Mouse (Mus musculus) forebrain, embryonic 10.5 days (tissue): ENCODE measurements around the gene Olfr872. TPM values are rescaled to one million over a fixed set of nuclear protein-coding genes. Genes with fewer than 3 reads are reported as not detected.
"Not testable (repeated sequence)": the region's sequence is repeated elsewhere in the genome, so short reads cannot be mapped to it uniquely, and the experiment has no call there.

Source experiments
- DNase-seq: peaks from one replicate; pipeline ENCODE4 v3.0.0-alpha.2; 2017; ENCODE audit warnings: low spot score; ENCODE audit errors: extremely low spot score
- H3K27ac ChIP-seq: fragments of 300-500 bp; sonication (generic); 2 replicates; pipeline ENCODE4 v1.5.1; 2016; ENCODE audit warnings: mild to moderate bottlenecking
- H3K27me3 ChIP-seq: fragments of 300-500 bp; sonication (generic); 2 replicates; pipeline ENCODE4 v1.6.1; 2016; ENCODE audit warnings: mild to moderate bottlenecking; ENCODE audit not compliant: poor library complexity, severe bottlenecking
- H3K36me3 ChIP-seq: fragments of 300-500 bp; sonication (generic); replicated peaks from 2 replicates; pipeline ENCODE4 v1.6.1; 2016; ENCODE audit warnings: mild to moderate bottlenecking, moderate library complexity
- H3K4me1 ChIP-seq: fragments of 300-500 bp; sonication (generic); 2 replicates; pipeline ENCODE4 v1.6.1; 2016
- H3K4me3 ChIP-seq: fragments of 300-500 bp; sonication (generic); 2 replicates; pipeline ENCODE4 v1.5.1; 2016; ENCODE audit warnings: mild to moderate bottlenecking, moderate library complexity
- H3K9me3 ChIP-seq: fragments of 300-500 bp; sonication (generic); 2 replicates; pipeline ENCODE4 v1.6.1; 2016; ENCODE audit warnings: mild to moderate bottlenecking, moderate library complexity
- WGBS: fragments of 180-500 bp; shearing (Covaris S2); methylation state at CpG from one replicate; pipeline ENCODE4 v1.1.7; 2016; 5-methylcytosine and 5-hydroxymethylcytosine counted together
- polyA plus RNA-seq: library from polyadenylated mRNA; unstranded; fragments of >200 nt; fragmentation: Nextera tagmentation; extraction: Ambion mirVana; gene quantifications from 2 replicates; pipeline ENCODE4 v1.2.1, GENCODE M21; 2016

Gene Olfr872
- not detected in 2 replicates for polyA plus RNA-seq

DNA sequence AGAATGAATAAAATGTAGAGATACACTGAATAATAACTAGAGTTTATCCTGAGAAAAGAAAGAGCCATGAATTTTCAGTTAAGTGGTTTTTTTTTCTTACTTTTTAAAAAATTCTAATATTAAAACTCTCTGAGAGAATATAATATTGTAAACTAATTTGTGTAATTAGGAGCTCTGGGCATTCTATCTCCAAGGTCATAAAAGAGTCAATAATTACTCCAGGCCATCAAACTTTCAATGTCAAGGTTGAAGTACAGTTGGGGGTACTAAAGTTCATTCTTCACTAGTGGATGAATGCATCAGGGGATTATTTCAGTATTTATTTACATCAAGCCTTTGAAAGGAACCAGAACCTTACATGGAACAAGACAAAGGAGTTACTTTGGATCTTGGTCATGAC, at the start of gene Olfr872:
TSS of gene Olfr872 (plus strand) at position 301 of the 400 bp plus-strand sequence.
- Histone ChIP-seq H3K27ac (no peak within 1 kb of the TSS), H3K27me3 (no peaks in the 10 kb centered on the region), H3K4me3 (no peak within 1 kb of the TSS), H3K9me3 (peaks cover 9% of the 10 kb centered on the region; the same call in 1 of the 2 replicates), H3K4me1 (no peaks in the 10 kb centered on the region), H3K36me3 (no peaks in the 10 kb centered on the region)
- no peak for DNase-seq

DNA sequence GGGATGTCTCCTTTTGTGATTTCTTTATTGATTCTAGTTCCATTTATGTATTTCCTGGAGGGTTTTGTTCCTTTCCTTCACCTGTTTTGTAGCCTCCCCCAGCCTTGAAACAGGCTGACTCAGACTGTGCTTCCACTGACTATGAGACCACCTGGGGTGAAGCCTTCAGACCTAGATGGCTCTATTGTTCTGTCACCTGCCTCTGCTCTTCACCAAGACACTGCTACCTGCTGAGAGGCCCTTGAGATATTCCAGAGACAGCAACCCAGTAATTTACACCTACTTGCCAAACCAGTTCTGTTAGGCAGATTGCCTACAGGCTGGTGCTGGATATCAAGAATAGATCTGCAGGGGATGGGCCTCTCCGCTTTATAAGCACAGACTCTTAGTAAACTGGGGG, 34.8 kb upstream of the Olfr872 start:
- H3K4me3 ChIP-seq: no peak overlapping the region
- H3K27ac ChIP-seq: no peak overlapping the region
- WGBS: 75% methylated on average over 1 of the region's 1 CpGs
- peaks cover 32% of the 10 kb centered on the region for H3K9me3 ChIP-seq
- no peaks in the 10 kb centered on the region for H3K27me3 ChIP-seq
- no peaks in the 10 kb centered on the region for H3K4me1 ChIP-seq
- no peaks in the 10 kb centered on the region for H3K36me3 ChIP-seq
- DNase-seq: no peak

- WGBS: 85% methylated on average over 7 of the region's 7 CpGs
- DNase-seq, H3K36me3 ChIP-seq, H3K27ac ChIP-seq, H3K4me3 ChIP-seq, H3K27me3 ChIP-seq, H3K4me1 ChIP-seq: not testable (repeated sequence)
- H3K9me3 ChIP-seq: peaks cover 38% of the 10 kb centered on the region
Measured at GRCm38 (mm10) chr9:20203413-20203984, 33.4 kb upstream of the Olfr872 start.

- no peak for DNase-seq
- Histone ChIP-seq H3K36me3 (no peaks in the 10 kb centered on the region), H3K27ac (no peak overlapping the region), H3K4me3 (no peak overlapping the region), H3K9me3 (peaks cover 19% of the 10 kb centered on the region; the same call in 1 of the 2 replicates), H3K27me3 (no peaks in the 10 kb centered on the region), H3K4me1 (no peaks in the 10 kb centered on the region)
- WGBS: 67% methylated on average over 1 of the region's 1 CpGs
Measured at GRCm38 (mm10) chr9:20210812-20211211, 26.1 kb upstream of the Olfr872 start.

- DNase-seq: no peak
- Histone ChIP-seq H3K36me3 (no peaks in the 10 kb centered on the region), H3K27ac (no peak overlapping the region), H3K9me3 (peaks cover 22% of the 10 kb centered on the region; the same call in 1 of the 2 replicates), H3K27me3 (no peaks in the 10 kb centered on the region), H3K4me1 (no peaks in the 10 kb centered on the region), H3K4me3 (no peak overlapping the region)
- 84% methylated on average over 2 of the region's 2 CpGs for WGBS
Measured at GRCm38 (mm10) chr9:20211477-20211876, 25.4 kb upstream of the Olfr872 start.

- Histone ChIP-seq H3K27me3 (no peaks in the 10 kb centered on the region), H3K4me3 (no peak within 1 kb of the TSS), H3K9me3 (peaks cover 23% of the 10 kb centered on the region; the same call in 1 of the 2 replicates), H3K4me1 (no peaks in the 10 kb centered on the region), H3K27ac (no peak within 1 kb of the TSS), H3K36me3 (no peaks in the 10 kb centered on the region)
- DNase-seq: no peak
Measured at GRCm38 (mm10) chr9:20211907-20212306, 25.0 kb upstream of the Olfr872 start, which contains the start of gene Olfr871. TSS of gene Olfr871 (plus strand) at chr9:20212207.

- Histone ChIP-seq H3K36me3 (no peaks in the 10 kb centered on the region), H3K27ac (no peak overlapping the region), H3K4me3 (no peak overlapping the region), H3K9me3 (peaks cover 9% of the 10 kb centered on the region; the same call in 1 of the 2 replicates), H3K4me1 (no peaks in the 10 kb centered on the region), H3K27me3 (no peaks in the 10 kb centered on the region)
- DNase-seq: no peak
- 81% methylated on average over 2 of the region's 2 CpGs for WGBS
Measured at GRCm38 (mm10) chr9:20237378-20237777, 459 bp downstream of the Olfr872 start.

DNA sequence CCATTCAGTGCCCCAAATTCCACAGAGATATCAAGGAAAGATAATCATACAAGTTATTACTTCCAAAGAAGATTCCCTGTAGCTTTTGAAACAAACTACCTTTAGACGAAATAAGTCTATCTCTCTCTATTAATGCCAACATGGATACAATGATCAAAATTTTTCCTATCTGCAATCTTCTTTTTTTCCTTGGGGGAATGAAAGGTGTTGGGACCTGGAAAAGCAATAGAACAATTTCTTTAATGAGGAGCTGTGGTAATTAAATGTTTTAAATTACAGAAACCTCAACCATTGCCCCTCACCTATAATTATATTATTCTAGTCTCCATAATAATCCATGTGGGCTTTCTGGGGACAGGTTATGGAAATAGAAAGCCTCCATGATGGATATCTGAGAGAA, 45.1 kb downstream of the Olfr872 start, which contains the start of gene Olfr39:
TSS of gene Olfr39 (plus strand) at position 301 of the 400 bp plus-strand sequence.
- Histone ChIP-seq H3K4me3 (no peak within 1 kb of the TSS), H3K27me3 (no peaks in the 10 kb centered on the region), H3K9me3 (peaks cover 5% of the 10 kb centered on the region; the same call in 1 of the 2 replicates), H3K36me3 (no peaks in the 10 kb centered on the region), H3K27ac (no peak within 1 kb of the TSS), H3K4me1 (no peaks in the 10 kb centered on the region)
- 83% methylated on average over 1 of the region's 1 CpGs for WGBS
- no peak for DNase-seq

DNA sequence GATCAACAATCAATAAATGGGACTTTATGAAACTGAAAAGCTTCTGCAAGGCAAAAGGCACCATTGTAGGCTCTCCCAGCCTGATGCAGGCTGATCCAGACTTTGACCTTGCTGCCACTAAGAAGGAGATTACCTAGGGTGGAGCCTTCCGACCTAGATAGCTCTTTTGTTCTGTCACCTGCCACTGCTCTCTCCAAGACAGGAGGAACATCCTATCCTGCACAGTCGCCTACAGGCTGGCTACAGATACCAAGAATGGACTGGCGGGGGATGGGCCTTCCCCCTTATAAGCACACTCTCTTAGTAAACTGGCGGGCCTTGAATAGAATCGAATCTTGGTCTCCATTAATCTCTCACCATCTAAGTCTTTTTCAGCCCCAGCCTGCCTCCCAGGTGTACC, 58.6 kb downstream of the Olfr872 start:
- 86% methylated on average over 5 of the region's 5 CpGs for WGBS

GRCm38 (mm10) chr9:20298232-20298631, 61.3 kb downstream of the Olfr872 start, which contains the start of gene Olfr873:
TSS of gene Olfr873 (plus strand) at chr9:20298532.
- Histone ChIP-seq H3K9me3 (peaks cover 22% of the 10 kb centered on the region), H3K4me3 (no peak within 1 kb of the TSS), H3K27me3 (no peaks in the 10 kb centered on the region), H3K27ac (no peak within 1 kb of the TSS), H3K36me3 (no peaks in the 10 kb centered on the region), H3K4me1 (no peaks in the 10 kb centered on the region)
- no peak for DNase-seq
- WGBS: 82% methylated on average over 1 of the region's 1 CpGs

More for the DNA sequence above, 58.6 kb downstream of the Olfr872 start:
- not testable (repeated sequence) for H3K27ac ChIP-seq, H3K4me1 ChIP-seq, H3K4me3 ChIP-seq, H3K36me3 ChIP-seq, DNase-seq, H3K27me3 ChIP-seq
- peaks cover 22% of the 10 kb centered on the region for H3K9me3 ChIP-seq

Other genes starting within 250 kb of the Olfr872 start
- gene Olfr866, start 209.1 kb upstream of the Olfr872 start, polyA plus RNA-seq: not detected in 2 replicates
- not detected in 2 replicates for gene Olfr867, start 179.6 kb upstream of the Olfr872 start, polyA plus RNA-seq
- not detected in 2 replicates for gene Olfr868, start 138.5 kb upstream of the Olfr872 start, polyA plus RNA-seq
- not detected in 2 replicates for gene Olfr869, start 108.1 kb upstream of the Olfr872 start, polyA plus RNA-seq
- not detected in 2 replicates for gene Olfr870, start 63.1 kb upstream of the Olfr872 start, polyA plus RNA-seq
- gene Olfr871, start 24.9 kb upstream of the Olfr872 start, polyA plus RNA-seq: not detected in 2 replicates
- gene Olfr39, start 45.2 kb downstream of the Olfr872 start, polyA plus RNA-seq: not detected in 2 replicates
- gene Olfr873, start 61.4 kb downstream of the Olfr872 start, polyA plus RNA-seq: not detected in 2 replicates
- not detected in 2 replicates for gene Olfr18, start 99.0 kb downstream of the Olfr872 start, polyA plus RNA-seq
- 27.7 and 30.6 TPM in 2 replicates for gene Zfp560, start 148.1 kb downstream of the Olfr872 start, polyA plus RNA-seq
- 25.6 and 27.3 TPM in 2 replicates for gene Zfp26, start 223.0 kb downstream of the Olfr872 start, polyA plus RNA-seq